Mouse (Mus musculus): Measurements from ENCODE around the gene 3110009E18Rik. TPM values are rescaled to one million over a fixed set of nuclear protein-coding genes. Genes with fewer than 3 reads are reported as not detected.

The 3110009E18Rik gene
- polyA plus RNA-seq, 1 experiment from 2014 or later = 1.4 TPM

- 100% methylated on average over 2 of the region's 2 CpGs for WGBS (ENCODE audit: missing documents)
Observed at GRCm38 (mm10) chr1:120118854-120119253, 2.1 kb upstream of the 3110009E18Rik start.

GRCm38 (mm10) chr1:120119389-120119788 is 1.6 kb upstream of the 3110009E18Rik start:
- Histone ChIP-seq H3K79me2 (ENCODE audit: inconsistent target) (peaks cover 37% of the 10 kb centered on the region), H3K4me3 (ENCODE audit: inconsistent target) (no peak overlapping the region), H3K36me3 (ENCODE audit: inconsistent target) (peaks cover 31% of the 10 kb centered on the region), H3K27ac (peak overlapping the region; percentile 94; the same call in 1 of the 2 replicates)
- 100% methylated on average over 4 of the region's 4 CpGs for WGBS (ENCODE audit: missing documents)

More at GRCm38 (mm10) chr1:120118854-120119253, 2.1 kb upstream of the 3110009E18Rik start:
- H3K4me3 ChIP-seq (ENCODE audit: inconsistent target) = no peak overlapping the region
- peaks cover 36% of the 10 kb centered on the region for H3K36me3 ChIP-seq (ENCODE audit: inconsistent target)
- H3K79me2 ChIP-seq (ENCODE audit: inconsistent target) = peaks cover 37% of the 10 kb centered on the region
- no peak overlapping the region for H3K27ac ChIP-seq

GRCm38 (mm10) chr1:120120141-120120968 is 632 bp upstream of the 3110009E18Rik start:
- peaks cover 37% of the 10 kb centered on the region for H3K79me2 ChIP-seq (ENCODE audit: inconsistent target)
- H3K27ac ChIP-seq = peak overlapping the region; percentile 94
- H3K36me3 ChIP-seq (ENCODE audit: inconsistent target) = peaks cover 21% of the 10 kb centered on the region
- H3K4me3 ChIP-seq (ENCODE audit: inconsistent target) = peak overlapping the region; percentile 96
- 3% methylated on average over 24 of the region's 24 CpGs for WGBS (ENCODE audit: missing documents)

- Histone ChIP-seq H3K79me2 (ENCODE audit: inconsistent target) (peaks cover 35% of the 10 kb centered on the region), H3K4me3 (ENCODE audit: inconsistent target) (peak overlapping the region; percentile 96), H3K27ac (peak overlapping the region; percentile 94), H3K36me3 (ENCODE audit: inconsistent target) (peaks cover 9% of the 10 kb centered on the region; the same call in 1 of the 2 replicates)
- WGBS (ENCODE audit: missing documents) = 30% methylated on average over 9 of the region's 9 CpGs
Observed at GRCm38 (mm10) chr1:120121930-120122530, 1.0 kb downstream of the 3110009E18Rik start.

GRCm38 (mm10) chr1:120122634-120123383 is 1.8 kb downstream of the 3110009E18Rik start:
- H3K4me3 ChIP-seq (ENCODE audit: inconsistent target) = no peak overlapping the region

GRCm38 (mm10) chr1:120124839-120125238 is 3.9 kb downstream of the 3110009E18Rik start:
- Histone ChIP-seq H3K27ac (no peak overlapping the region), H3K4me3 (ENCODE audit: inconsistent target) (no peak overlapping the region), H3K79me2 (ENCODE audit: inconsistent target) (peaks cover 7% of the 10 kb centered on the region), H3K36me3 (ENCODE audit: inconsistent target) (no peaks in the 10 kb centered on the region)
- WGBS (ENCODE audit: missing documents) = 88% methylated on average over 4 of the region's 4 CpGs

More at GRCm38 (mm10) chr1:120122634-120123383, 1.8 kb downstream of the 3110009E18Rik start:
- 38% methylated on average over 8 of the region's 8 CpGs for WGBS (ENCODE audit: missing documents)
- Histone ChIP-seq H3K36me3 (ENCODE audit: inconsistent target) (peaks cover 9% of the 10 kb centered on the region; the same call in 1 of the 2 replicates), H3K27ac (peak overlapping the region; percentile 94), H3K79me2 (ENCODE audit: inconsistent target) (peaks cover 27% of the 10 kb centered on the region)

- 95% methylated on average over 6 of the region's 6 CpGs for WGBS (ENCODE audit: missing documents)
Observed at GRCm38 (mm10) chr1:120125471-120125870, 4.5 kb downstream of the 3110009E18Rik start.

GRCm38 (mm10) chr1:120126318-120126717 is 5.3 kb downstream of the 3110009E18Rik start:
- Histone ChIP-seq H3K4me3 (ENCODE audit: inconsistent target) (no peak overlapping the region), H3K27ac (no peak overlapping the region), H3K79me2 (ENCODE audit: inconsistent target) (no peaks in the 10 kb centered on the region), H3K36me3 (ENCODE audit: inconsistent target) (no peaks in the 10 kb centered on the region)
- 93% methylated on average over 9 of the region's 9 CpGs for WGBS (ENCODE audit: missing documents)

More at GRCm38 (mm10) chr1:120125471-120125870, 4.5 kb downstream of the 3110009E18Rik start:
- peaks cover under 1% of the 10 kb centered on the region; the same call in 1 of the 2 replicates for H3K79me2 ChIP-seq (ENCODE audit: inconsistent target)
- H3K27ac ChIP-seq = no peak overlapping the region
- no peaks in the 10 kb centered on the region for H3K36me3 ChIP-seq (ENCODE audit: inconsistent target)
- no peak overlapping the region for H3K4me3 ChIP-seq (ENCODE audit: inconsistent target)

- H3K27ac ChIP-seq = no peak overlapping the region
- H3K79me2 ChIP-seq (ENCODE audit: inconsistent target) = no peaks in the 10 kb centered on the region
- 100% methylated on average over 1 of the region's 1 CpGs for WGBS (ENCODE audit: missing documents)
- H3K4me3 ChIP-seq (ENCODE audit: inconsistent target) = no peak overlapping the region
- H3K36me3 ChIP-seq (ENCODE audit: inconsistent target) = no peaks in the 10 kb centered on the region
Observed at GRCm38 (mm10) chr1:120132376-120132775, 11.4 kb downstream of the 3110009E18Rik start.

- no peak overlapping the region for H3K27ac ChIP-seq
- no peaks in the 10 kb centered on the region for H3K79me2 ChIP-seq (ENCODE audit: inconsistent target)
- no peak overlapping the region for H3K4me3 ChIP-seq (ENCODE audit: inconsistent target)
- WGBS (ENCODE audit: missing documents) = 75% methylated on average over 7 of the region's 7 CpGs
- H3K36me3 ChIP-seq (ENCODE audit: inconsistent target) = no peaks in the 10 kb centered on the region
Observed at GRCm38 (mm10) chr1:120135934-120136786, 15.2 kb downstream of the 3110009E18Rik start.

- H3K4me3 ChIP-seq (ENCODE audit: inconsistent target) = no peak overlapping the region
- WGBS (ENCODE audit: missing documents) = 90% methylated on average over 7 of the region's 7 CpGs
- H3K27ac ChIP-seq = no peak overlapping the region
- H3K36me3 ChIP-seq (ENCODE audit: inconsistent target) = no peaks in the 10 kb centered on the region
- H3K79me2 ChIP-seq (ENCODE audit: inconsistent target) = no peaks in the 10 kb centered on the region
Observed at GRCm38 (mm10) chr1:120138923-120139540, 18.0 kb downstream of the 3110009E18Rik start.

- no peak overlapping the region for H3K4me3 ChIP-seq (ENCODE audit: inconsistent target)
- no peak overlapping the region for H3K27ac ChIP-seq
- WGBS (ENCODE audit: missing documents) = 89% methylated on average over 8 of the region's 9 CpGs
- no peaks in the 10 kb centered on the region for H3K79me2 ChIP-seq (ENCODE audit: inconsistent target)
- H3K36me3 ChIP-seq (ENCODE audit: inconsistent target) = no peaks in the 10 kb centered on the region
Observed at GRCm38 (mm10) chr1:120140144-120140693, 19.2 kb downstream of the 3110009E18Rik start.

GRCm38 (mm10) chr1:120142551-120142950 is 21.6 kb downstream of the 3110009E18Rik start:
- Histone ChIP-seq H3K27ac (no peak overlapping the region), H3K4me3 (ENCODE audit: inconsistent target) (no peak overlapping the region), H3K79me2 (ENCODE audit: inconsistent target) (no peaks in the 10 kb centered on the region), H3K36me3 (ENCODE audit: inconsistent target) (no peaks in the 10 kb centered on the region)
- WGBS (ENCODE audit: missing documents) = 89% methylated on average over 5 of the region's 5 CpGs
